Comparison of ENCODE assay signal across 19 mouse cellular contexts in the genomic region with DNA sequence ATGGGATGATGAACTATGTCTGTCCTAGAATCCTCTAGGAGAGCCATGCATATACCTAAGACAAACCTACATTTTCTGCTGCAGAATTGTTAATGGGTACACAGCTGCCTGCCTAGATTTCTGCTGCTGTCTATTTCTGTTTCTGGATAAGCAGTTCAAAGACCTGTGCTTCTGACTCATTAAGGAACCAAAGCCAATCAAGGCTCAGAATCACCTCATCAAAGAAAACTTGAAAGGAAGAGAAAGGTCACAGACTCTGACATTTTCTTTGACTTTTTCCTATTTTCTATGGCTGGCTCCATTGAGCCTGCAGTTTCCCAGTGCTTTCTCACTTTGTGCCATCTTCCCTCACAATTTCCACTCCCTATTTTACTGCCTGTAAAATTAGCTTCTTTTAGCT.
"Had no signal": no experiment of that assay in that cellular context is flagged by ENCODE, and none has a peak within 500 bp of the region (broad histone marks: within the 10 kb centered on the region; RNA-seq: fewer than 3 reads in every experiment).

No protein-coding gene starts in this region.

- H3K9me3 ChIP-seq: limb, embryonic 12.5 days; liver, embryonic 13.5 days; lung, embryonic 15.5 days; megakaryocyte, embryonic 14.5 days; midbrain, embryonic 12.5 days; neural tube, embryonic 12.5 days; stomach, embryonic 15.5 days had no signal

- H3K27me3 ChIP-seq: limb, embryonic 12.5 days; liver, embryonic 13.5 days; lung, embryonic 15.5 days; megakaryocyte, embryonic 14.5 days; midbrain, embryonic 12.5 days; neural tube, embryonic 12.5 days; stomach, embryonic 15.5 days had no signal

- ATAC-seq: liver, postnatal 0 days; midbrain, embryonic 16.5 days had no signal

- H3K9ac ChIP-seq: limb, embryonic 12.5 days; liver, embryonic 13.5 days; liver, postnatal 0 days; lung, embryonic 15.5 days; neural tube, embryonic 12.5 days; stomach, embryonic 15.5 days had no signal

- H3K36me3 ChIP-seq: lung, embryonic 15.5 days; midbrain, embryonic 12.5 days; neural tube, embryonic 12.5 days had no signal

- H3K27ac ChIP-seq: kidney, postnatal 0 days; limb, embryonic 12.5 days; liver, embryonic 13.5 days; lung, embryonic 15.5 days; macrophage; midbrain, embryonic 12.5 days; neural tube, embryonic 12.5 days; stomach, embryonic 15.5 days had no signal

- DNase-seq: kidney, adult 9 months; kidney, postnatal 36 days; layer of hippocampus, adult 9-11 months; layer of hippocampus, postnatal 36 days; liver; liver, embryonic 13.5 days; liver, postnatal 0 days; lung, postnatal 14 days; spleen, adult 18-20 months; thymus, postnatal 4 days had no signal

- H3K4me3 ChIP-seq: limb, embryonic 12.5 days; liver, embryonic 13.5 days; lung, embryonic 15.5 days; megakaryocyte, embryonic 14.5 days; midbrain, embryonic 12.5 days; neural tube, embryonic 12.5 days; stomach, embryonic 15.5 days had no signal

- H3K4me2 ChIP-seq: limb, embryonic 12.5 days; liver, embryonic 13.5 days; lung, embryonic 15.5 days; midbrain, embryonic 12.5 days; neural tube, embryonic 12.5 days; stomach, embryonic 15.5 days had no signal
